Mouse (Mus musculus): ENCODE results near the gene Bicra. TPM values are rescaled to one million over a fixed set of nuclear protein-coding genes. Genes with fewer than 3 reads are reported as not detected.

The Bicra gene
- total and polyA plus RNA-seq, 3 experiments = 0.81 to 14.1 TPM; not detected in 1

DNA sequence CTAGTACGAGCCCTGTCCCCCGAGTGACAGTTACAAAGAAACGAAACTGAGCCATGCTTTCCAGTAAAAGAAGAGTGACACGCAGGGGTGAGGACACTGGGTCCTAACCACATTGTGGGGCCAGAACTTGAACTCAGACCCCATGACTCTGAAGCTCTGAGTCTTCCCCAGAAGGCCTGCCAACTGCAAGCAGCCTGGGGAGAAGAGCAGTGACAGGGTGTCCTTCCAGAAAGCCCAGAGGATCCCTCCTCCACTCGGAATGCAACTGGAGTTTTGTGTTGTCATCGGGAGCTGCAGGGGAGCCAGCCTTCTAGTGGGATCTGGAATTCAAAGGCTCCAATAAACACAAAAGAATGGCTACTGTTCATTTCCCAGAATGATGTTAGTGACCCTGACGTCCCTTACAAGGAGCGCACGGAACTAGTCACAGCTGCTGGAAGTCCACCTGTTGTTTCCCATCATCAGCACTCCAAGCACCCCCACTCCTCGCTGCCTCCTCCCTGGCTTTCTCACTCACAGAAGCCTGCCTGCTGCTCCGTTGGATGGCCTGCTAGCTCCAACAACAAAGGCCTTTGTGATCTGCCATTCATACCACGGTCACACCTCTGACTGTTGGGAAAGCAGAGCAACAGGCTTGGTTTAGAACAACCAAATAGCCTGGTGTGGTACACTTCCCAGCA lies 43.4 kb downstream of the Bicra start:
- no peak for DNase-seq (ENCODE audit: low read depth, low spot score)
- peaks cover 0 to 20% of the 10 kb centered on the region in 2 experiments; a peak in 3 of 4 replicates for H3K36me3 ChIP-seq (ENCODE audit: control insufficient read depth in 1 of 2, insufficient read depth in 2 of 2, low read length in 2 of 2)
- no peaks in the 10 kb centered on the region for H3K27me3 ChIP-seq (ENCODE audit: control insufficient read depth in 1 of 2, insufficient read depth in 2 of 2, low read length in 2 of 2)
- no peak overlapping the region for H3K4me3 ChIP-seq (ENCODE audit: control insufficient read depth in 1 of 2, insufficient read depth in 1 of 2, low read depth in 2 of 2, low read length in 2 of 2)
- no peaks in the 10 kb centered on the region for H3K79me2 ChIP-seq (ENCODE audit: control insufficient read depth, insufficient read depth, low read length, poor library complexity)
- no peaks in the 10 kb centered on the region for H3K9me3 ChIP-seq (replicated peaks; ENCODE audit: insufficient read depth, low read length)
- peaks cover 15 to 25% of the 10 kb centered on the region in 2 experiments for H3K4me1 ChIP-seq (ENCODE audit: control insufficient read depth in 1 of 2, insufficient read depth in 2 of 2, low read length in 2 of 2)
- TF ChIP-seq BHLHE40 (IDR thresholded peaks at IDR 0.05; ENCODE audit: borderline replicate concordance, low read depth, low read length) (no peak), MEF2A (IDR thresholded peaks at IDR 0.05; ENCODE audit: extremely low read depth, insufficient replicate concordance, low read depth, low read length, poor library complexity, severe bottlenecking) (no peak), SMC3 (IDR thresholded peaks at IDR 0.05; ENCODE audit: low read depth, low read length) (no peak), GABPA (IDR thresholded peaks at IDR 0.05; ENCODE audit: low read depth, low read length) (no peak), POLR2AphosphoS5 (IDR thresholded peaks at IDR 0.05; ENCODE audit: borderline replicate concordance, low read depth, low read length) (no peak), ZNF384 (IDR thresholded peaks at IDR 0.05; ENCODE audit: low read depth, low read length) (no peak), POLR2AphosphoS2 (IDR thresholded peaks at IDR 0.05; ENCODE audit: low read length) (no peak), RCOR1 (IDR thresholded peaks at IDR 0.05; ENCODE audit: low read depth, low read length) (no peak), ETS1 (IDR thresholded peaks at IDR 0.05; ENCODE audit: low read depth, low read length) (no peak), E2F4 (IDR thresholded peaks at IDR 0.05; ENCODE audit: borderline replicate concordance, low read depth, low read length) (no peak), NRF1 (IDR thresholded peaks at IDR 0.05; ENCODE audit: insufficient read depth, low read depth, low read length, poor library complexity, severe bottlenecking) (no peak), HCFC1 (IDR thresholded peaks at IDR 0.05; ENCODE audit: low read depth, low read length) (no peak), CHD2 (IDR thresholded peaks at IDR 0.05; ENCODE audit: low read length) (no peak), MAFK (IDR thresholded peaks at IDR 0.05; ENCODE audit: borderline replicate concordance, low read depth, low read length) (no peak), EP300 (IDR thresholded peaks at IDR 0.05; ENCODE audit: low read depth in 1 of 2, low read length in 2 of 2) (no peak)
- no peak overlapping the region for H3K9ac ChIP-seq (ENCODE audit: control insufficient read depth, low read depth, low read length, poor library complexity, severe bottlenecking)
- H3K27ac ChIP-seq (ENCODE audit: control insufficient read depth, low read depth, low read length) = no peak overlapping the region

DNA sequence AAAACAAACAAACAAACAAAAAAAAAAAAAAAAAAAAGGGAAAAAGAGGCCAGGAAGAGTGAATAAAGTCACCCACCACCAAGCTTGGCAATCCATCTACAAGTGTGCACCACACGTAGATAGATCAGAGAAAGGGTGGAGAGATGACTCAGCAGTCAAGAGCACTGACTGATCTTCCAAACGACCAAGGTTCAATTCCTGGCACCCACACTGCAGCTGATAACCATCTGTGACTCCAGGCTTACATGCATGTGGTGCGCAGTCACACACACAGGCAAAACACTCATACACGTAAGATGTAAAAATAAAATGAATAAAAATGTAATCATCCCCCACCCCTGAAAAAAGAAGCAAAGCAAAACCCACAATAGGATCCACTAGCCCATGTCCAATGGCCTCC lies 44.7 kb downstream of the Bicra start:
- H3K27me3 ChIP-seq (ENCODE audit: control insufficient read depth in 1 of 2, insufficient read depth in 2 of 2, low read length in 2 of 2) = no peaks in the 10 kb centered on the region
- no peak overlapping the region; the same call in 1 of the 2 replicates for H3K9ac ChIP-seq (ENCODE audit: control insufficient read depth, low read depth, low read length, poor library complexity, severe bottlenecking)
- no peaks in the 10 kb centered on the region for H3K9me3 ChIP-seq (replicated peaks; ENCODE audit: insufficient read depth, low read length)
- peak; percentile 77 for DNase-seq (ENCODE audit: low read depth, low spot score)
- peaks cover 0 to 20% of the 10 kb centered on the region in 2 experiments; a peak in 3 of 4 replicates for H3K36me3 ChIP-seq (ENCODE audit: control insufficient read depth in 1 of 2, insufficient read depth in 2 of 2, low read length in 2 of 2)
- TF ChIP-seq RAD21 (IDR thresholded peaks at IDR 0.05; ENCODE audit: low read depth, low read length) (no peak), CHD1 (IDR thresholded peaks at IDR 0.05; ENCODE audit: low read depth, low read length) (no peak), GATA1 (IDR thresholded peaks at IDR 0.05; ENCODE audit: low read depth, low read length) (peak; percentile 70), NRF1 (IDR thresholded peaks at IDR 0.05; ENCODE audit: insufficient read depth, low read depth, low read length, poor library complexity, severe bottlenecking) (no peak), MAFK (IDR thresholded peaks at IDR 0.05; ENCODE audit: borderline replicate concordance, low read depth, low read length) (peak; percentile 64; the same call in 1 of the 2 replicates), USF1 (IDR thresholded peaks at IDR 0.05; ENCODE audit: low read depth, low read length) (no peak), ZNF384 (IDR thresholded peaks at IDR 0.05; ENCODE audit: low read depth, low read length) (no peak), MAZ (IDR thresholded peaks at IDR 0.05; ENCODE audit: low read depth, low read length) (no peak), POLR2A (IDR thresholded peaks at IDR 0.05; ENCODE audit: control insufficient read depth in 1 of 2, insufficient read depth in 1 of 2, low read depth in 1 of 2, low read length in 2 of 2, poor library complexity in 1 of 2) (no peak), ETS1 (IDR thresholded peaks at IDR 0.05; ENCODE audit: low read depth, low read length) (peak; percentile 65), RCOR1 (IDR thresholded peaks at IDR 0.05; ENCODE audit: low read depth, low read length) (0 out of 2 replicates have a peak, but pooled peaks have one; percentile 8), EP300 (IDR thresholded peaks at IDR 0.05; ENCODE audit: low read depth in 1 of 2, low read length in 2 of 2) (peak in 1 of 2 experiments; percentile 52; a peak in 1 of 4 replicates), GABPA (IDR thresholded peaks at IDR 0.05; ENCODE audit: low read depth, low read length) (0 out of 2 replicates have a peak, but pooled peaks have one; percentile 49), ELF1 (IDR thresholded peaks at IDR 0.05; ENCODE audit: low read depth, low read length) (no peak), MXI1 (IDR thresholded peaks at IDR 0.05; ENCODE audit: low read depth, low read length) (no peak)
- H3K4me1 ChIP-seq (ENCODE audit: control insufficient read depth in 1 of 2, insufficient read depth in 2 of 2, low read length in 2 of 2) = peaks cover 15 to 25% of the 10 kb centered on the region in 2 experiments
- no peak overlapping the region for H3K4me3 ChIP-seq (ENCODE audit: control insufficient read depth in 1 of 2, insufficient read depth in 1 of 2, low read depth in 2 of 2, low read length in 2 of 2)
- peak overlapping the region; percentile 47 for H3K27ac ChIP-seq (ENCODE audit: control insufficient read depth, low read depth, low read length)
- H3K79me2 ChIP-seq (ENCODE audit: control insufficient read depth, insufficient read depth, low read length, poor library complexity) = no peaks in the 10 kb centered on the region

Data from MEL (cell line).